Mouse (Mus musculus): ENCODE data around the gene Sec13. TPM values are rescaled to one million over a fixed set of nuclear protein-coding genes. Genes with fewer than 3 reads are reported as not detected.

The Sec13 gene
- total RNA-seq (2021): 10 to 100 TPM; 62.7 to 66.2 TPM
- long read RNA-seq, experiment 1, transcript Sec13-201 (9 exons, 1,353 nt): major isoform, 71 of 98 reads
- long read RNA-seq, experiment 1, partial matches to known transcripts: 13 of 98 reads
- long read RNA-seq, experiment 1, other reads (novel, unspliced or antisense): 14 of 98 reads
- long read RNA-seq, experiment 2, transcript Sec13-201 (9 exons, 1,353 nt): major isoform, 48 of 65 reads
- long read RNA-seq, experiment 2, partial matches to known transcripts: 6 of 65 reads
- long read RNA-seq, experiment 2, other reads (novel, unspliced or antisense): 11 of 65 reads

DNA sequence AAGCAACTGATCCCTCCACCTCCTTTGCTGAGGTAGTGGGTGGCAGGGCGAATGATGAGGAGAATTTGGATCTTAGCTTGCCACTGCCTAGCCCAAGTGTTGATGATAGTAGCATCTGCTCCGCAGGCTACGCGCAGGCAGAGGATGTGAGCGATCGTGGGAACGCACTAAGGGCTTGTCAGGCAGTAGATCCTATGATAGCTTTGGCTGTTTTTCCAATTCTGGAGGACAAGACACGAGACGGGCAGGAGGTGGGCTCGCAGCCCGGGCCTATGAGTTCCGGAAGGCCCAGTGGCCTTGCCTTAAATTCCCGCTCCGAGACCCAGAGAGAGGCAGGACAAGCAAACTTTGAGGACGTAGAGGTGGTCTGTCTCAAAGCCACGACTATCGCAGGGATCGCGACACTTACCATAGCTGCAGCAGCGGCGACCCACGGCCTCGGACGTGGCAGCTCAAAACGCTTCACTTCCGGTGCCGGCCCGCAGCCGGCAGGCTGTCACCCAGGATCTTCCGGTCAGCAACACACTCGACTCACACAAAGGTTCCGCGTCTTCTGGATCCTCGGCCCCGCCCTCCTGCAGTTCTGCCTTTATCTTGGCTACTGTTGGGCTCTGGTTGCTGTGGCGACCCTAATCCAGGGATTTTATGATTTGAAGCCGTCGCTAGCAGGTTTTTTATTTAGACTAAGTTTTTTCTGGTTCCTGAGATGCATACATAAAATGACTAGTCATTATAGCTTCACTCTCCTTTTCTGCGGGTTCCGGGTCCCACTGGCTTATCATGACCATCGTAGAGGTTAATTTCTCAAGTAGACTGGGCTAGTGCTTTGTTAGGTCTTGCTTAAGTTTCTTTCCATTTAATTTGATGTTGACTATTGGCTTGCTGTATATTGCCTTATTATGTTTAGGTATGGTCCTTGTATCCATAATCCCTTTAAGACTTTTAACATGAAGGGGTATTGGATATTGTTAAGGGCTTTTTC, at the start of gene Sec13:
TSS of gene Sec13 (minus strand) at position 508 of the 982 bp plus-strand sequence.
- peak; percentile 85 to 88 for DNase-seq (ENCODE audit: low spot score in 2 of 2)

DNA sequence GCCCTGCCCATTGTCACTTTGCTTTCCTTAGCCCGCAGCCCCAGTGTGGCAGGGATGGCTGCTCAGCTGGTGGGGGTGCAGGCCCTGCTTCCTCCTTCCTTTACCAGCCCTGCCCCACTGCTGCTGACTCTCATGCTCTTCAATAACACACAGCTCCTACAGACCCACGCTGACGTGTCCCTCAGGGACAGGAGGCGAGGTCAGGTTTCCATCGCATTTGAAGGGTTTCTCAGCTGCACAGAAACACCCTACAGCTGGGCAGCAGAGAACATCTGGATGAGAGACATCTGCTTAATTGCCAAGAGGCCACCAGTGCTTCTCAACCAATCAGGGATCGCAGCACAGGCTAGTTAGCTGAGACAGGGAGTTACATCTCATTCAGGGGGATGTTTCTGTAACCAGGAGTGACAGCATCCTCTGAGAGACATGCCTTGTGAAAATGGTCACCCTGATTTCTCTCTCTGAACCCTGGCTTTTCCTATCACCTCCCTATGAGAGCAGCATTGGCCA, 47.0 kb upstream of the Sec13 start:
- DNase-seq (ENCODE audit: low spot score in 2 of 2): no peak

GRCm38 (mm10) chr6:113785658-113786057, 45.1 kb upstream of the Sec13 start:
- no peak for DNase-seq (ENCODE audit: low spot score in 2 of 2)

DNA sequence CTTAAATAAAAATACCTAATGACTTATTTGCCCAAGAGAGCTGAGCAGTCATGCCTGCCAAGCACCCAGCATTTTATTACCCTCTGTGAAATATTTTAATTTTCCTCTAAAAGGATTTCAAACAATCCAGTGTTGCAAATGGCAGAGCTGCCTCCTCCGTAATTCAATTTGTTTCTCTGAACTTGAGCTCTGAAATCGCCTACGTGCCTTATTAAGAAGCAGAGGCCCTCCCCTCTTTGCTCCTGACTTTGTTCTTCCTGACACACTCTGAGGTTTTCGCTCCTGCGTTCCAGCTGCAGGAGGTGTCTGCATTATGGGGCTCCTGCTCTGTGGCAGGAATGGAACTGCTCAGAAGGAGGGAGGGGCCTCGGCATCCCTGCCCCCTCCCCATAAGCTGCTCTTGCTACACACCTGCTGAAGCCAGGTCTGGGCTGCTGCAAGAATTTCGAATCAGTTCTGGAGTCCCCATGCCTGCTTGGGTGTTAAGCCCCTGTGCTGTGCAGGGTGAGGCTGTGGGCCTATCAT, 37.7 kb upstream of the Sec13 start:
- no peak for DNase-seq (ENCODE audit: low spot score in 2 of 2)

DNA sequence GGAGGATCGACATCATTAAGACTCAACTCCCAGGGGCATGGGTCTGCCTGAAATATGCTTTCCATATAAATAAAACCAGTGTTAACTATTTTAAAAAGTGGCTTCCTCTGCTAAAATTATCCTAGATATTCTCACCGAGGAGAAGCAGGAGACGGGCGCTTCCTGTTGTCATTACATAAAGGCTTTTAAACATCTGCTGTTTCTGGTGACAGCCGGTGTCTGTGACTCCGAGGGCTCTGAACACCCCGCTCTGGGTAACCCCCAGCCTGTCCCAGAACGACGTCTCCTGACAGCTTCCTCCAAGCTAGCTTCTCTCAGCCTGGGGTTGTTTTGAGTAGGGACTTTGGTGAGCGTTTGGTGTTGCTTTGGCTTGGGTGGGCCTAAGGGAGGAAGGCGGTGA, 28.3 kb upstream of the Sec13 start:
- peak in 1 of 2 experiments; percentile 52 for DNase-seq (ENCODE audit: low spot score in 2 of 2)

GRCm38 (mm10) chr6:113761644-113762043, 21.1 kb upstream of the Sec13 start:
- DNase-seq (ENCODE audit: low spot score in 2 of 2): peak; percentile 57

DNA sequence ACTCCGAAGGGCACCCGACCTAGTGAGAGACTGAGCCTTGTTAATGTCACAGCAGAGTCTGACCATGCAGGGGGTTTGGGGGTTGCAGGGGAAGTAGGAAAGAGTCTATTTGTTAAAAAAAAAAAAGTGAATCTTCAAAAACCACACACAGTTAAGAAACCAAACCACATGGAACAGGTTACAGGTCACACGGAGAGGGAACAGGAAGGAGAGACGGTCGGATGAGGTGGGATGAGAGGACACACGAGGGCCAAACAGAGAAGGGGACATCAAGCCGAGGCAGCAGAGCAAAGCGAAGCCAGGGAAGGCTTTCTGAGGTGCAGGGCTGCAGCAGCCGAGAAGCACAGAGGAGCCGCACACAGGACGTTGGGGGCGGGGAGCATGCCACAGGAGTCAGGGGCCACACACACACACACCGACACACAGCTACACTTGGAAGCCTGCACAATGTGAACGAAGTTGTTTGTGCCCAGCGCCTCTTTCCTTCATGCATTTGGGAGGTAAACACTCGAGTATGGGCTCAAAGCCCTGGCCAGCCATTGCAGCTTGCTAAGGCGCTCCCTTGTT, 8.7 kb upstream of the Sec13 start:
- DNase-seq (ENCODE audit: low spot score in 2 of 2): no peak

DNA sequence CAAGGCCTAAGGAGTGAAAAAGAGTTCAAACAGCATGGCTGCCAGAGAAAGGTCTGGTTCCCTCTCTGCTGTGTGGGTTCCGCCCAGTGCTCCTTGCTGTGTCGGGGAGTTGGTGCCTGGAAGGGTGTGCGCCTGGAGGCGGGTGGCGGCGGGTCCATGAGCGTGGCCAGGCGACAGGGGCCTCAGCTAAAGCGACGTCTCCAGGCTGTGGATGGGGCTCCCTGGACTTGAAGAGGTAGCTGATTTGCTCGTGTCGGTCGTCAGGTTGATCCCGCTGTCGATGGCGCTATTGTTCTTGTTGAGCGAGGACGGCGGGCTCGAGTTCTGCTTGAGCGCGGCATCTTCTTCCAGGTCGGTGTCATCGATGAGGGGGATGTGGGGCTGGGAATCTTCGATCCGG, 7.8 kb upstream of the Sec13 start:
- no peak for DNase-seq (ENCODE audit: low spot score in 2 of 2)

DNA sequence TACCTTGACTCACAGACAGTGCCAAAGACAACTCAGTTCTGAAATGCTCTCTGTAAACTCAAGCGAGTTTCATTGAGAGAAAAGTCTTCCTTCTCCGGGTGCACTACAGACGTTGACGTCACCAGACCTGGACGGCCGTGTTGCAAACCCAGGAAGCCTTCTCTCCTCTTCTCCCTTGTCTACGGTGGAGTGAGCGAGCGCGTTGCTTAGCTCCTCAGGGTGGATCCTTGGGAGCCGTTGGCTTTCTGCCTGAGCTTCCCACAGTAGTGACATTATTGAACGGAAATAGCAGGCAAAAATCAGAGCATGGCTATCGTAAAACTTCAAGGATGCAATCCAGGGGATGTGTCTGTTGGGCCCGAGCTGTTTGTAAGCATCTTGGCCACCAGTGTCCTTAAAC, 6.7 kb upstream of the Sec13 start:
- DNase-seq (ENCODE audit: low spot score in 2 of 2): peak in 1 of 2 experiments; percentile 45

- DNase-seq (ENCODE audit: low spot score in 2 of 2): no peak
Measured at GRCm38 (mm10) chr6:113745117-113745516, 4.6 kb upstream of the Sec13 start.

DNA sequence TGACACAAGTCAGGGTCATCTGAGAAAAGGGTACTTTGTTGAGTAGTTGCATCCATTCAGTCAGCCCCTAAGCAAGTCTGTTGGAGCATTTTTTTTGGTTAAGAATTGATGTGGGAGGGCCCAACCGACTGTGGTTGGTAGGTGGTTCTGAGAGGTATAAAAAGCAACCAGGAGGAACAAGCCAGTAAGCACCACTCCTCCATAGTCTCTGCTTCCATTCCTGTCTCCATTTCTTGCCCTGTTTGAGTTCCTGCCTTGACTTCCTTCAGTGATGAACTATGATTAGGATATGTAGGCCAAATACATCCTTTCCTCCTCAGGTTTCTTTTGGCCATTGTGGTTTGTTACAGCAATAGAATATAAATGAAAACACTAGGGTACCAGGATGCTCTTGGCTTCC, 2.6 kb upstream of the Sec13 start:
- no peak for DNase-seq (ENCODE audit: low spot score in 2 of 2)

GRCm38 (mm10) chr6:113742321-113742720, 1.8 kb upstream of the Sec13 start:
- DNase-seq (ENCODE audit: low spot score in 2 of 2): no peak

DNA sequence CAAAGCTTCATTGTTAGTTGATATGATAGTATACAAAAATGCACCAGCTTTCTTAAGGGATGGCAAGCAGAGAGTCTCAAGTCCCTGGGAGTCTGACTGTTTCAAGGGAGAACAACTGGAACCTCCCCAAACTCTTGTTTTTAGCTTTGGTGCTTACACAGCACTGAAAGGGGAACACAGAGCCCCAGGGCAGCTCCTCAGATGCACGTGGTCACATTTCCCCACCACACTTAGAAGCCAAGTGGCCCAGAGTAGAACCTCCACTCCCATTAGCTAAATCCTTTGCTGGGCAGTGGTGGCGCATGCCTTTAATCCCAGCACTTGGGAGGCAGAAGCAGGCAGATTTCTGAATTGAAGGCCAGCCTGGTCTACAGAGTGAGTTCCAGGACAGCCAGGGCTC, 882 bp upstream of the Sec13 start:
- no peak for DNase-seq (ENCODE audit: low spot score in 2 of 2)

DNA sequence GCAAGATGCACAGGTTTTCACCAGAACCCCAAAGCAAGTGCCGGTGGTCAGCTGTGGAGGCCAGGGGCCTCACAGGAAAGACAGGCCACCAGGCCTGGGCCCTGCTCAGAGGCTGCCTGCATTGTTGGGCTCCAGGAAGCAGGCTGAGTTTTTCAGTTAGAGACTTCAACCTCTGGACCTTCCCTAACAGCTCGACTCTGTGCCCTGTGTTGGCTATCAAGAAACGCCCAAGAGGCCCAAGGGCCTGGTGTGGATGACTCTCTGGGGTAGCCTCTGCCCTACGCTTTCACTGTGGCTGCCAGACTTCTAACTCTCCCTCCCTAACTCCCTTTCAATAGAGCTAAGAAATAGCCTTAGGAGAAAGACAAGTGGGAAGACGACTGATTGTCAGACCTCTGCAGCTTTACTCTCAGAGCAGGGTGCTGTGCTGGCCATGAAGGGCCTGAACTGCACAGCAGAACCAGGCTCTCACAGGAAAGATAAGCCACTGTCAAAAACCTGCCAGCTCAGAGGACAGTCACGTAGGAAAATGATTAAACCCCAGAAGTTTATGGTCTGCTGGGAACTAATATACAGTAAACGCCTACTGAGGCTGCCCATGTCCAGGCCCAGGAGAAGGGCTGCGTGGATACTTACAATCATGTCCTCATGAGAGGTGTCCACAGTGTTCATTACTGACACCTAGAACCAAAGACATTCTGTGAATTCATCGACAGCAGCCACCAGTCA, 3.1 kb downstream of the Sec13 start:
- DNase-seq (ENCODE audit: low spot score in 2 of 2): no peak

- DNase-seq (ENCODE audit: low spot score in 2 of 2): no peak
Measured at GRCm38 (mm10) chr6:113731296-113731695, 9.2 kb downstream of the Sec13 start.

GRCm38 (mm10) chr6:113728181-113728580, 12.4 kb downstream of the Sec13 start:
- DNase-seq (ENCODE audit: low spot score in 2 of 2): no peak

DNA sequence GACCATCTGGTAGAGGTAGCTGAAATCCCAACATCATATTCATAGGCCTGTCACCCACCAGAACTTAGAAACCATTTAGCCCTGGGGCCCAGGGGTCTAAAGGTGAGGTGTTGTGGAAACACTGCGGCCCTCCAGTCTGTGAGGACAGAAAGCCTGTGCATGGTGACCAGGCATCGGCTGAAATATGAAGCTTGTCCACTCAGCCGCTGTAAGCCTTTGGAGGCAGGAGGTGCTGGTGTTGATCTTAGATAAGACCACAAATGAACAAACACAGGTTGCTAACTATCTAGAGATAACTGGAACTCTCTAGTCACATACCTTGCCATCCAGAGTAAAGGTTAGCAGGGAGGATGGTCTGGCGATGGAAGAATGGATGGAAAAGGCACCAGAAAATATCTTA, 19.5 kb downstream of the Sec13 start:
- no peak for DNase-seq (ENCODE audit: low spot score in 2 of 2)

- no peak for DNase-seq (ENCODE audit: low spot score in 2 of 2)
Measured at GRCm38 (mm10) chr6:113719878-113720277, 20.7 kb downstream of the Sec13 start, which contains the start of gene Ghrl. Gene Ghrl (minus strand): TSS chr6:113719880.

GRCm38 (mm10) chr6:113717541-113717940, 23.0 kb downstream of the Sec13 start:
- DNase-seq (ENCODE audit: low spot score in 2 of 2): no peak

DNA sequence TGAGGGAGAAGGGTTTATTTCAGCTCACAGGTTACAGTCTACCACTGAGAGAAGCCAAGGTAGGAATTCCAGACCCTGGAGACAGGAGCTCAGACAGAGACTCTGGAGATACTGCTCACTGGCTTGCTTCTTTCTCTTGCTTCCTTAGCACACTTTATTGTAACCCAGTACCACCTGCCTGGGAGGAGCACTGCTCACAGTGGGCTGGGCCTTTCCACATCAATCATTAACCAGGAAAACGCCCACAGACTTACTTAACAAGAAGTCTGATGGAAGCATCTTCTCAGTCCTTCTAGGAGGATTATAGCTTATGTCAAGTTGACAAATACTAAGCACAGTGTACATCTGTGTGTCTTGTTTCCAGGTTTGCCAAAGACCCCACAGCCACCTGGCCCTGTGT, 25.7 kb downstream of the Sec13 start:
- DNase-seq (ENCODE audit: low spot score in 2 of 2): no peak

DNA sequence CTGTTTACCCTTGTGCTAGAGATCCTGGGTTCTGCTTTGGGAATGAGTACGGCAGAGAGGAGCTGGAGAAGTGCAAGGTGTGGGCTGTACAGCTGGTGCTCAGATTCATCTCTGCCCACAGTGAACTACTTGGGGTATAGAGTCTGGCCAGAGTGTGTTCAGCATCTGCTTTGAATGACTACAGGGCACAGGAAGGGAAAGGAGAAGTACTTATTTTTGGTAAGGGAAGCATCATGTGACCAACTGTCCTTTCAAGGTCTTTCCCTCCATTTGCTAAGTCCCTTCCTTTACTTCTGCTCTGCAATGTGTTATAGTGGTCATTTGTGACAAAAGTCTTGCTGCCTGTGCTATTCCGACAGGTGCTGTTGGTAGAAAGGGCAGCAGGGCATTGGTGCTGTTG, 26.3 kb downstream of the Sec13 start:
- peak in 1 of 2 experiments; percentile 17 for DNase-seq (ENCODE audit: low spot score in 2 of 2)
